In genomic region chr3:138815127-138815837, GRCm38 (mm10) we compare ENCODE assay signal across 10 mouse cellular contexts.
DNase-seq lines count a peak whose midpoint lies in the region; ATAC-seq lines count a peak whose summit lies in the region.
"Had no signal": no experiment of that assay in that cellular context is flagged by ENCODE, and none has a peak within 500 bp of the region (broad histone marks: within the 10 kb centered on the region; RNA-seq: fewer than 3 reads in every experiment).

No protein-coding gene starts in this region.

- WGBS in liver, embryonic 12.5 days (ENCODE audit: insufficient replicate concordance) = 49% methylated on average over 7 of the region's 7 CpGs
- WGBS in liver, embryonic 11.5 days = 65% methylated on average over 7 of the region's 7 CpGs
- WGBS in heart, embryonic 16.5 days = 70% methylated on average over 7 of the region's 7 CpGs
- 76% methylated on average over 7 of the region's 7 CpGs for WGBS in kidney, embryonic 15.5 days

- no peak for DNase-seq in liver, embryonic 11.5 days (ENCODE audit: low spot score)
- DNase-seq in cerebellum, adult 8-10 months = peak; percentile 74
- peak; percentile 16 for DNase-seq in skeletal muscle tissue, adult 2 months (ENCODE audit: low read depth, low spot score)
- DNase-seq in ovary, postnatal 36 days (ENCODE audit: low spot score) = no peak
- DNase-seq in adrenal gland, adult 18-20 months (ENCODE audit: low spot score in 2 of 2) = no peak

- no peaks in the 10 kb centered on the region for H3K4me1 ChIP-seq in liver, embryonic 12.5 days
- H3K4me1 ChIP-seq in liver, embryonic 11.5 days (replicated peaks; ENCODE audit: control insufficient read depth, insufficient read depth, low read length) = peaks cover 3% of the 10 kb centered on the region
- H3K4me1 ChIP-seq in heart, embryonic 16.5 days (ENCODE audit: control insufficient read depth, insufficient read depth, low read length) = peaks cover 11% of the 10 kb centered on the region
- peaks cover 31% of the 10 kb centered on the region for H3K4me1 ChIP-seq in kidney, embryonic 15.5 days
- H3K4me1 ChIP-seq: liver, embryonic 15.5 days had no signal

- H3K27me3 ChIP-seq in liver, embryonic 12.5 days (replicated peaks) = no peaks in the 10 kb centered on the region
- no peaks in the 10 kb centered on the region for H3K27me3 ChIP-seq in liver, embryonic 11.5 days (replicated peaks; ENCODE audit: control insufficient read depth, insufficient read depth, low read length)
- no peaks in the 10 kb centered on the region for H3K27me3 ChIP-seq in heart, embryonic 16.5 days (ENCODE audit: control insufficient read depth, insufficient read depth, low read length)
- no peaks in the 10 kb centered on the region for H3K27me3 ChIP-seq in kidney, embryonic 15.5 days
- H3K27me3 ChIP-seq: heart, embryonic 13.5 days; liver, embryonic 15.5 days had no signal

- H3K4me2 ChIP-seq in liver, embryonic 12.5 days = no peak overlapping the region
- no peak overlapping the region for H3K4me2 ChIP-seq in liver, embryonic 11.5 days
- H3K4me2 ChIP-seq in heart, embryonic 16.5 days (ENCODE audit: low read depth, low read length) = no peak overlapping the region
- no peak overlapping the region for H3K4me2 ChIP-seq in kidney, embryonic 15.5 days
- H3K4me2 ChIP-seq: heart, embryonic 13.5 days; liver, embryonic 15.5 days had no signal

- H3K27ac ChIP-seq in liver, embryonic 12.5 days = no peak overlapping the region
- H3K27ac ChIP-seq in liver, embryonic 11.5 days (ENCODE audit: low read depth, low read length) = no peak overlapping the region
- H3K27ac ChIP-seq in heart, embryonic 16.5 days (ENCODE audit: low read length) = 0 out of 2 replicates have a peak overlapping the region, but pooled peaks have one; percentile 10
- no peak overlapping the region for H3K27ac ChIP-seq in kidney, embryonic 15.5 days
- H3K27ac ChIP-seq: heart, embryonic 13.5 days; liver, embryonic 15.5 days had no signal

- ATAC-seq in liver, embryonic 12.5 days = peak; percentile 24; the same call in 1 of the 2 replicates
- no peak for ATAC-seq in liver, embryonic 11.5 days (replicated peaks; ENCODE audit: low FRiP score)
- peak; percentile 39; the same call in 1 of the 2 replicates for ATAC-seq in heart, embryonic 16.5 days (replicated peaks; ENCODE audit: extremely low read depth, insufficient read depth, low FRiP score)
- ATAC-seq in kidney, embryonic 15.5 days (replicated peaks; ENCODE audit: low FRiP score) = no peak

- H3K4me3 ChIP-seq in liver, embryonic 12.5 days = no peak overlapping the region
- no peak overlapping the region for H3K4me3 ChIP-seq in liver, embryonic 11.5 days (ENCODE audit: low read depth, low read length)
- no peak overlapping the region for H3K4me3 ChIP-seq in heart, embryonic 16.5 days (ENCODE audit: low read length)
- H3K4me3 ChIP-seq in kidney, embryonic 15.5 days (replicated peaks) = no peak overlapping the region
- H3K4me3 ChIP-seq: heart, embryonic 13.5 days; liver, embryonic 15.5 days had no signal

- no peaks in the 10 kb centered on the region for H3K9me3 ChIP-seq in liver, embryonic 12.5 days (replicated peaks)
- no peaks in the 10 kb centered on the region for H3K9me3 ChIP-seq in liver, embryonic 11.5 days (ENCODE audit: control insufficient read depth, low read length)
- no peaks in the 10 kb centered on the region for H3K9me3 ChIP-seq in heart, embryonic 16.5 days (replicated peaks; ENCODE audit: control insufficient read depth, low read length)
- H3K9me3 ChIP-seq in kidney, embryonic 15.5 days (replicated peaks) = no peaks in the 10 kb centered on the region
- H3K9me3 ChIP-seq: heart, embryonic 13.5 days; liver, embryonic 15.5 days had no signal

- no peak overlapping the region for H3K9ac ChIP-seq in liver, embryonic 12.5 days
- no peak overlapping the region for H3K9ac ChIP-seq in liver, embryonic 11.5 days (ENCODE audit: low read depth, low read length)
- H3K9ac ChIP-seq in heart, embryonic 16.5 days (ENCODE audit: low read length) = no peak overlapping the region
- H3K9ac ChIP-seq in kidney, embryonic 15.5 days = no peak overlapping the region
- H3K9ac ChIP-seq: heart, embryonic 13.5 days; liver, embryonic 15.5 days had no signal

- no peaks in the 10 kb centered on the region for H3K36me3 ChIP-seq in liver, embryonic 12.5 days
- H3K36me3 ChIP-seq in liver, embryonic 11.5 days (ENCODE audit: control insufficient read depth, insufficient read depth, low read length) = no peaks in the 10 kb centered on the region
- H3K36me3 ChIP-seq in heart, embryonic 16.5 days (ENCODE audit: control insufficient read depth, insufficient read depth) = no peaks in the 10 kb centered on the region
- H3K36me3 ChIP-seq in kidney, embryonic 15.5 days = no peaks in the 10 kb centered on the region
- H3K36me3 ChIP-seq: heart, embryonic 13.5 days; liver, embryonic 15.5 days had no signal

Comparison
In these comparisons a context has a peak if more than half of its experiments do, and no peak if none do; other contexts are left out.
1. ATAC-seq: peak in liver, embryonic 12.5 days (single experiment) and heart, embryonic 16.5 days (single experiment); none in liver, embryonic 11.5 days (single experiment) and kidney, embryonic 15.5 days (single experiment).
2. DNase-seq: peak in cerebellum, adult 8-10 months (single experiment) and skeletal muscle tissue, adult 2 months (single experiment); none in liver, embryonic 11.5 days (single experiment), ovary, postnatal 36 days (single experiment) and adrenal gland, adult 18-20 months (0 of 2).